Mouse (Mus musculus): ENCODE measurements at regions not wholly inside any gene's neighbourhood (a gene's known extent, or its start where the extent isn't known, plus 50 kb on each side); places are given as distances from the start of the nearest gene placed in this dataset.
"Not testable (repeated sequence)": the region's sequence is repeated elsewhere in the genome, so short reads cannot be mapped to it uniquely, and the experiment has no call there.

DNA sequence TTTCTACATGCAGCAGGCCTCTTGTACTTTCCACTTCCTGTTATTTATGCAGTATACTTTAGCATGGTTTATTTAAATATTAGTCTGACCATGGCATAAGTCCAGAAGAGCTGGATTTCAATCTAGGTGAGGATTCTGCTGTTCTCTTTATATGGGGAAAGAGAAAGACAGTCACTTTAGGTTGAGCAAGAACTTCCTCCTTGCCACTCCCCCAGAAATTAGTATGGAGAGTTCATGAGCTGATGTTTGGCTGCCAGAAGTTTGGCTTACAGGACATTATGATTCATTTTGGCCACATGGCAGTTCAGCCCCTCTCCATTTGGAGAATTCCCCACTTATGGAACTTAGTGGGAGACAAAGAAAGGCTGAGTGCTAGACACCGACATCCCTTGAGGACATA is 130.8 kb downstream of the Arrdc3 start:
- no peak for DNase-seq (ENCODE audit: low spot score)

GRCm38 (mm10) chr13:81020106-81020747 is 137.0 kb downstream of the Arrdc3 start:
- no peak for DNase-seq (ENCODE audit: low spot score)

DNA sequence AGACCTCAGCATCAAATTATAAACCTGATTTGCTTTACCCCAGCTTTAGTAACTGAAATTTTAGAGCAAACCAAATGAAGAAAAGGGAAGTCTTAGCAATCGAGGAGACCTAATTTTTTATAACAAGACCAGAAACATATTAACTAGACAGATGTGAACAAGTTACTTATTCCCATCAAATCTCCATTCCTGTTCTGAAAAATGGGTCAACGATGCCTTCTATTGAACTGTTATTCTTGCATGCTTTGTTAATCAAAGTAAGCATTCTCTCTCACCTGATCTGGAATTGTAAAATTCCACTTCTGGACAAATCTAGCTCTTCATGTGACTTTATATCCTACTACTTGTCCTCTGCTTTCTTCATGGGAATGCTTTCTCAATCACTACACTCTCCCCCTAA is 137.6 kb downstream of the Arrdc3 start:
- no peak for DNase-seq (ENCODE audit: low spot score)

- DNase-seq (ENCODE audit: low spot score), result no peak
Observed at GRCm38 (mm10) chr13:81022410-81022809, 139.2 kb downstream of the Arrdc3 start.

GRCm38 (mm10) chr13:81025241-81025760 is 142.1 kb downstream of the Arrdc3 start:
- DNase-seq (ENCODE audit: low spot score), result not testable (repeated sequence)

GRCm38 (mm10) chr13:81037316-81037715 is 154.1 kb downstream of the Arrdc3 start:
- DNase-seq (ENCODE audit: low spot score), result no peak

DNA sequence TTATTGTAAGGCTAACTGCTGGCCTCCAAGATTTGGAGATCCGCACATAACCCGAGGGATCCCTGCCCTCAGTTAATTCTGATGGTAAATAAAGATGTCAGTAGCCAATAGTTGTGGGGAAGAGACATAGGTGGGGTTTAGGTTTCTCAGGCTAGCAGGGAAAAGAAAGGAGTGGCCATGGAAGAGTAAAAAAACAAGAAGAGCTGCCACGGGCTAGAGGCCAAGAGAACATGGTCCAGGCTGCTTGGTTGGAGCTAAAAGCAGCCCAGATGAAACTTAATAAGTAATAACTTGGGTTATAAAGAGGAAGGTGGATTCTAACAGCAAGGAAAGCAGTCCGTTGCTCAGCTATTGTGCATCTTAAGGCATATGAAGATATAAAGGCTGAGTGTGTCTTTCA is 155.6 kb downstream of the Arrdc3 start:
- peak; percentile 12 for DNase-seq (ENCODE audit: low spot score)

DNA sequence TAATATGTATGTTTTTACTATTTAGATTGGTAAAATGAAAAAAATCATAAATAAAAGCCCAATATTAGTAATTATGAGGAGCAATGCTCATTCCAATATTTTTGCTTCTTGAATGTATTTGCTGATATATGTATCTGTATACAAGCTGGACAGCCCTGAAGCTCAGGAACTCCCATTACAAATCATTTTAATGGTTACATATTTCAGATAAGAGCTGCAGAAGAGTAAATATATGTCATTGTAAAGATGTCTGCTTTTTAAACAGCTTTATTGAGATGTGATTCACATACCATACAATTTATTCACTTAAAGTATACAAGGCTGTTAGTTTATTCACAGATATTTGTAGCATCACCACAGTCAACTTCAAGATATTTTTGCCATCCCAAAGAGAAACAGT is 157.3 kb downstream of the Arrdc3 start:
- DNase-seq (ENCODE audit: low spot score), result no peak

DNA sequence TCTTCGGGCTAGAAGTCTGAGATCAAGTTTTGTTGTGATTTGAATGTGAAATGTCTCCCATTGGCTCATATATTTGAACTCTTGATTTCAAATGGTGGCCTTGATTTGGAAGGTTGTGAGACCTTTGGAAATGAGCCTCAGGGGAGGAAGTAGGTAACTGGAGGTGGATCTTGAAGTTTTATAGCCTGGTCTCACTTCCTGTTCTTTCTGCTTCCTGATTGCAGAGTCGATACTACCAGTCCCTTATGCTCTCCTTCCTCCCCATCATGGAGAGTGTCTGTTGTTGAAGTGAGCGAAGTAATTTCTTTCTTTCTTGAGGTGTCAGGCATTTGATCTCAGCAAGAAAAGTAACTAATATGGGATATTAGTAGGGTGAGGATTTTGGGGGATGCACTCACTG is 158.5 kb downstream of the Arrdc3 start:
- DNase-seq (ENCODE audit: low spot score), result no peak
